Mouse (Mus musculus): ENCODE results near the gene Hnrnpr.

Gene Hnrnpr

GRCm38 (mm10) chr4:136401806-136402205 lies 91.1 kb downstream of the Hnrnpr start:
- DNase-seq (ENCODE audit: low read depth) = no peak

DNA sequence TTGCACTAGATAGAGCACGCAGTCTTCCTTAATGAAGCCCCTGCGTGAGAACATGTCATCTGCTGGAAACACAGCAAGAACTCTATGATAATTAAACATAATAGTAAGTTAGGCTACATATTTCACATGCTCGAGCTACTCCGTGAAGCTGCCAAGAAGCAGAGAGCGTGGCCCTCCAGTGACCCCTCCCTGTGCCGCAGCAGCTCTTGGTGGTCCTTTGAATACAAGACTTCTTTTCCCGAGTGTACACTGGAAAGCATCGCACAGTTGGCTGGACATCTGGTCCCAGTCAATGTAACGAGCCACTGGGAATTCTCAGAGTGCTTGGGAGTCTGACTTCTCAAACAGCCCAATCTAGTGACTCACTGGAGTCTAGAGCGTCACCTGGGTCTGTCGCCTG lies 97.1 kb downstream of the Hnrnpr start:
- no peak for DNase-seq (ENCODE audit: low read depth)

Data from c-Kit-positive CD71-positive TER-119-negative erythroid progenitor cells, embryonic 14.5 days (primary cell).